Mouse (Mus musculus): ENCODE measurements around the gene Iqcn. TPM values are rescaled to one million over a fixed set of nuclear protein-coding genes. Genes with fewer than 3 reads are reported as not detected.

Iqcn gene
- polyA plus RNA-seq, 1 experiment, result 0.23 TPM

- TF ChIP-seq CTCF (IDR thresholded peaks at IDR 0.05; ENCODE audit: borderline replicate concordance, extremely low read depth, insufficient read depth, insufficient read length) (no peak), POLR2A (IDR thresholded peaks at IDR 0.05; ENCODE audit: borderline replicate concordance, extremely low read depth, insufficient read depth, insufficient read length, poor library complexity, severe bottlenecking) (no peak)
- DNase-seq (ENCODE audit: low read depth), result peak; percentile 92
Observed at GRCm38 (mm10) chr8:70696019-70696885, 7.0 kb upstream of the Iqcn start.

GRCm38 (mm10) chr8:70696946-70697345 is 6.3 kb upstream of the Iqcn start:
- DNase-seq (ENCODE audit: low read depth), result peak; percentile 50
- TF ChIP-seq POLR2A (IDR thresholded peaks at IDR 0.05; ENCODE audit: borderline replicate concordance, extremely low read depth, insufficient read depth, insufficient read length, poor library complexity, severe bottlenecking) (no peak), CTCF (IDR thresholded peaks at IDR 0.05; ENCODE audit: borderline replicate concordance, extremely low read depth, insufficient read depth, insufficient read length) (no peak)

- no peak for DNase-seq (ENCODE audit: low read depth)
- TF ChIP-seq POLR2A (IDR thresholded peaks at IDR 0.05; ENCODE audit: borderline replicate concordance, extremely low read depth, insufficient read depth, insufficient read length, poor library complexity, severe bottlenecking) (no peak), CTCF (IDR thresholded peaks at IDR 0.05; ENCODE audit: borderline replicate concordance, extremely low read depth, insufficient read depth, insufficient read length) (no peak)
Observed at GRCm38 (mm10) chr8:70697366-70698250, 5.6 kb upstream of the Iqcn start.

- peak; percentile 99 for DNase-seq (ENCODE audit: low read depth)
- TF ChIP-seq CTCF (IDR thresholded peaks at IDR 0.05; ENCODE audit: borderline replicate concordance, extremely low read depth, insufficient read depth, insufficient read length) (no peak), POLR2A (IDR thresholded peaks at IDR 0.05; ENCODE audit: borderline replicate concordance, extremely low read depth, insufficient read depth, insufficient read length, poor library complexity, severe bottlenecking) (peak; percentile 100)
Observed at GRCm38 (mm10) chr8:70698310-70699109, 4.7 kb upstream of the Iqcn start, which contains the start of gene Jund. Jund (plus strand) TSS chr8:70698949.

GRCm38 (mm10) chr8:70699116-70699833 is 4.0 kb upstream of the Iqcn start:
- DNase-seq (ENCODE audit: low read depth), result no peak
- TF ChIP-seq POLR2A (IDR thresholded peaks at IDR 0.05; ENCODE audit: borderline replicate concordance, extremely low read depth, insufficient read depth, insufficient read length, poor library complexity, severe bottlenecking) (no peak), CTCF (IDR thresholded peaks at IDR 0.05; ENCODE audit: borderline replicate concordance, extremely low read depth, insufficient read depth, insufficient read length) (no peak)

GRCm38 (mm10) chr8:70699834-70700554 is 3.3 kb upstream of the Iqcn start:
- DNase-seq (ENCODE audit: low read depth), result peak; percentile 93

GRCm38 (mm10) chr8:70700555-70700922 is 2.7 kb upstream of the Iqcn start:
- TF ChIP-seq CTCF (IDR thresholded peaks at IDR 0.05; ENCODE audit: borderline replicate concordance, extremely low read depth, insufficient read depth, insufficient read length), result peak; percentile 67
- peak; percentile 24; the same call in 1 of the 2 replicates for TF ChIP-seq POLR2A (IDR thresholded peaks at IDR 0.05; ENCODE audit: borderline replicate concordance, extremely low read depth, insufficient read depth, insufficient read length, poor library complexity, severe bottlenecking)
- peak; percentile 98 for DNase-seq (ENCODE audit: low read depth)

More at GRCm38 (mm10) chr8:70699834-70700554, 3.3 kb upstream of the Iqcn start:
- TF ChIP-seq CTCF (IDR thresholded peaks at IDR 0.05; ENCODE audit: borderline replicate concordance, extremely low read depth, insufficient read depth, insufficient read length) (no peak), POLR2A (IDR thresholded peaks at IDR 0.05; ENCODE audit: borderline replicate concordance, extremely low read depth, insufficient read depth, insufficient read length, poor library complexity, severe bottlenecking) (peak; percentile 56)

- no peak for TF ChIP-seq POLR2A (IDR thresholded peaks at IDR 0.05; ENCODE audit: borderline replicate concordance, extremely low read depth, insufficient read depth, insufficient read length, poor library complexity, severe bottlenecking)
- no peak for TF ChIP-seq CTCF (IDR thresholded peaks at IDR 0.05; ENCODE audit: borderline replicate concordance, extremely low read depth, insufficient read depth, insufficient read length)
- peak; percentile 10 for DNase-seq (ENCODE audit: low read depth)
Observed at GRCm38 (mm10) chr8:70701048-70701981, 1.9 kb upstream of the Iqcn start.

All from brain, embryonic 14.5 days (tissue).